Mouse (Mus musculus) liver, embryonic 14 days (tissue): Measurements from ENCODE around the gene 2410004P03Rik. TPM values are rescaled to one million over a fixed set of nuclear protein-coding genes. Genes with fewer than 3 reads are reported as not detected.

Experiments used
- polyA plus RNA-seq: library from polyadenylated mRNA; depleted of rRNA; stranded (reverse); fragments of >200 nt; gene quantifications from 2 replicates; pipeline ENCODE4 v1.2.3, GENCODE M21; 2012; rRNA removed

The 2410004P03Rik gene
- polyA plus RNA-seq, result 0.01 TPM in 1 of 2 replicates, not detected in the other

DNA sequence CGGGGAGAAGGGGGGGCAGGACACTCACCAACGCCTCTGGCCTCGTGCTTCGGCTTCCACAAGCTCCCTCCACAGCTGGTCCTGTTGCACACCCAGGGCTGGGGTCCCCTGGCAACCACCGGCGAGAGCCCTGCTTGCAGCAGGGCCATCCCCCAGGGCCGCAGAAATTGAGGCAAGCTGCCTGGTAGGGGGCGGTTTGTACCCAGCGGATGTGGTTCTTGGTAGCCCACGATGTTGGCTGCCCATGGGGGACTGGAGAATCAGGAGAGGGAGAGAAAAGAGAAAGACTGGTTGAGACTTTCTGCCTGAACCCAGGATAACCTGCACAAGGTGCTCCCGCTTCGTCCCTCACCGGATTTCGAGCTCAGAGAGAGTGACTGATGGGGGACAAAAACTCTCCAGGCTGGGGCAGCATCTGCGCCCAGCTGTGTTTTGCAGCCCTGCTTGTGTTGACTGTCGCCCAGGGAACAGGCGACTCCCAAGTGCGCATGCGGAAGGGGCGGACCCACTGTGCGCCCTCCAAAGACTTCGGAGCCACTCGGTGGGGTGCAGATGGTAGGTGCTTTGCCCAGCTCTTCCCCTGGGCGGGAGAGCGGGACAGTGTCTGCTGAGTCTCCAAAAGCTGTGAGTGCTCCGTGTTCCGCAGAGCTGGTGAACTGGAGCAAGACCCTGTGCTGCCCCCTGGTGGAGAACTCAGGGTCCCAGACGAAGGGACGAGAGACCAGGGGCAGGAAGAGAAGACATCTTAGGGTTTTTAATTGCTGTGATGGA, at the start of gene 2410004P03Rik:
2410004P03Rik (minus strand) TSS at position 628 of the 771 bp plus-strand sequence.

GRCm38 (mm10) chr12:16999739-17000497, 11.6 kb downstream of the 2410004P03Rik start, which contains the start of gene Pqlc3:
TSS of gene Pqlc3 (minus strand) at chr12:17000408.

Other genes with a start within 250 kb of the 2410004P03Rik start
- gene Greb1, start 210.8 kb downstream of the 2410004P03Rik start, polyA plus RNA-seq, result 1.1 and 1.3 TPM in 2 replicates
- gene E2f6, start 200.8 kb downstream of the 2410004P03Rik start, polyA plus RNA-seq, result 13.6 and 15.5 TPM in 2 replicates
- 6.4 and 7.3 TPM in 2 replicates for gene Rock2, start 116.8 kb downstream of the 2410004P03Rik start, polyA plus RNA-seq
- gene Pqlc3, start 11.3 kb downstream of the 2410004P03Rik start, polyA plus RNA-seq, result 3.4 TPM in 2 replicates
- 0.31 and 0.35 TPM in 2 replicates for gene Kcnf1, start 165.2 kb upstream of the 2410004P03Rik start, polyA plus RNA-seq